Mouse (Mus musculus) embryonic facial prominence, embryonic 13.5 days (tissue): ENCODE data around the gene Cdh5. TPM values are rescaled to one million over a fixed set of nuclear protein-coding genes. Genes with fewer than 3 reads are reported as not detected.
"Not testable (repeated sequence)": the region's sequence is repeated elsewhere in the genome, so short reads cannot be mapped to it uniquely, and the experiment has no call there.

Experiments
- ATAC-seq: fragments of 200-750 bp; cut with Nextera tagmentation; 2 replicates; pipeline ENCODE4 v1.8.0; 2017; ENCODE audit warnings: low read depth; ENCODE audit not compliant: insufficient number of reproducible peaks, insufficient read depth, low FRiP score, low TSS enrichment
- H3K27ac ChIP-seq: fragments of 300-500 bp; sonication (generic); 2 replicates; pipeline ENCODE4 v1.5.1; 2015; ENCODE audit warnings: moderate library complexity, mild to moderate bottlenecking, inconsistent platforms
- H3K27me3 ChIP-seq: fragments of 300-500 bp; sonication (generic); 2 replicates; pipeline ENCODE4 v1.6.1; 2015; ENCODE audit warnings: mild to moderate bottlenecking, inconsistent platforms
- H3K36me3 ChIP-seq: fragments of 300-500 bp; sonication (generic); 2 replicates; pipeline ENCODE4 v1.6.1; 2015; ENCODE audit warnings: mild to moderate bottlenecking, inconsistent platforms
- H3K4me1 ChIP-seq: fragments of 300-500 bp; sonication (generic); 2 replicates; pipeline ENCODE4 v1.6.1; 2015; ENCODE audit warnings: inconsistent platforms
- H3K4me2 ChIP-seq: fragments of 300-500 bp; sonication (generic); 2 replicates; pipeline ENCODE4 v1.6.1; 2015; ENCODE audit warnings: moderate library complexity, mild to moderate bottlenecking, inconsistent platforms
- H3K4me3 ChIP-seq: fragments of 300-500 bp; sonication (generic); 2 replicates; pipeline ENCODE4 v1.5.1; 2015; ENCODE audit warnings: mild to moderate bottlenecking, inconsistent platforms
- H3K9ac ChIP-seq: fragments of 300-500 bp; sonication (generic); 2 replicates; pipeline ENCODE4 v1.6.1; 2015; ENCODE audit warnings: mild to moderate bottlenecking, inconsistent platforms
- H3K9me3 ChIP-seq: fragments of 300-500 bp; sonication (generic); 2 replicates; pipeline ENCODE4 v1.6.1; 2016; ENCODE audit warnings: inconsistent platforms
- WGBS: fragments of 180-500 bp; shearing (Covaris S2); methylation state at CpG from one replicate; pipeline ENCODE4 v1.1.7; 2015; ENCODE audit warnings: mixed read lengths; 5-methylcytosine and 5-hydroxymethylcytosine counted together
- polyA plus RNA-seq: library from polyadenylated mRNA; unstranded; fragments of >200 nt; fragmentation: Nextera tagmentation; extraction: Ambion mirVana; gene quantifications from 2 replicates; pipeline ENCODE4 v1.2.1, GENCODE M21; 2015

Cdh5 gene
- polyA plus RNA-seq = 25.1 and 28.3 TPM in 2 replicates

DNA sequence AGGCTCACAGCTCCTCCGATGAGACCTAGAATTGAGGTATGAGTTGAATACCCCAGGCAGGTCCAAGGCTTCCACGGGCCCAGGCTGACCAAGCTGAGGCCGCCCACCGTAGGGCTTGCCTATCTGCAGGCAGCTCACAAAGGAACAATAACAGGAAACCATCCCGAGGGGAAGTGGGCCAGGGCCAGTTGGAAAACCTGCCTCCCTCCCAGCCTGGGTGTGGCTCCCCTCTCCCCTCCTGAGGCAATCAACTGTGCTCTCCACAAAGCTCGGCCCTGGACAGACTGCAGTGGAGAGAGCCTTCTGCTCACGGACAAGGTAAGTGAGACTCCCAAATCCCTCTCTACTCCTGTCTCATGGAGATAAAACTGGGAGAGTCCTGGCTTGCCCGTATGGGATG is at the start of gene Cdh5:
Cdh5 (plus strand) TSS at position 211 of the 400 bp plus-strand sequence.
- H3K4me1 ChIP-seq = no peaks in the 10 kb centered on the region
- peak within 1 kb of the TSS; percentile 33; the same call in 1 of the 2 replicates for H3K27ac ChIP-seq
- ATAC-seq = no peak
- H3K27me3 ChIP-seq = no peaks in the 10 kb centered on the region
- WGBS = 67% methylated on average over 8 of the region's 8 CpGs
- peak within 1 kb of the TSS; percentile 17 for H3K4me3 ChIP-seq
- H3K36me3 ChIP-seq = no peaks in the 10 kb centered on the region
- no peak within 1 kb of the TSS for H3K4me2 ChIP-seq
- H3K9ac ChIP-seq = 0 out of 2 replicates have a peak within 1 kb of the TSS, but pooled peaks have one; percentile 16
- H3K9me3 ChIP-seq = no peaks in the 10 kb centered on the region

DNA sequence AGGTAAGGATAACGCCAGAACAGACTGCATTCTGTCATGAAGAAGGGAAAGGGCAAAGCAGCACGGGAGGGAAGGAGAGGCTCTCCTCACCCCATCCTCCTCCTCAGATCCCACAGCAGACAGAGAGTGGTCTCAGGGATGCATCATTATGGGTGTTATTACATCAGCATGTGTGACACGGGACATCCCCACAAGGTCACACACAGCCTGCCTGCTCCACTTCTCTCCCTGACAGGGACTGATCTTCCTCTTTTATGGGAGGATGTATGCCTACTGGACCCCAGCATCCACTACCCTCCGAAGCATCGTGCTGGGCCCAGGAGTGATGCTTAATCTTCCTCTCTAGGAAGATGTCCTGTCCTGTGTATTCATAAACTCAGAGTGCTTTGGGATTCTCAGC is 41.5 kb upstream of the Cdh5 start:
- no peak for ATAC-seq

DNA sequence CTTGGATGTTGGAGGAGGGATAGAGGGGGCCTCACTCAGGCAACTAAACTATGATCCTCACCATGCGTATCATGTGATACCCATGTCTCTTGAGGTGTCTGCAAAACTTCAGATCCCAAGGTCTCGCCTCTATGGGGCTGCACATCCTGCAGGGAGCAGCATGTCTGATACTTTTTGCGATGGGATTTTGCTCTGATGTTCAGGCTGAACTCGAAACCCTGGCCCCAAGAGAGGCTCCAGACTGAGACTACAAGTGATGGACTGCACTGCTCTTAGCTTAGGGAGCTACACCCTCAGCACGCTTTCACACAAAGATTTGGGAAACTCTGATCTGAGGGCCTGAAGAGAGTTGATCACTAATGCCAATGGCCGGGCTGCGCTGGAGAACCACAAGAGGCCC is 41.0 kb upstream of the Cdh5 start:
- H3K27ac ChIP-seq = no peak overlapping the region
- no peak overlapping the region for H3K4me3 ChIP-seq
- peaks cover 11% of the 10 kb centered on the region; the same call in 1 of the 2 replicates for H3K4me1 ChIP-seq
- H3K36me3 ChIP-seq = no peaks in the 10 kb centered on the region
- no peak overlapping the region for H3K4me2 ChIP-seq
- no peak overlapping the region for H3K9ac ChIP-seq
- H3K9me3 ChIP-seq = no peaks in the 10 kb centered on the region
- no peak for ATAC-seq
- H3K27me3 ChIP-seq = no peaks in the 10 kb centered on the region
- 85% methylated on average over 7 of the region's 7 CpGs for WGBS

More for the DNA sequence above, 41.5 kb upstream of the Cdh5 start:
- H3K9me3 ChIP-seq = no peaks in the 10 kb centered on the region
- no peaks in the 10 kb centered on the region for H3K27me3 ChIP-seq
- H3K27ac ChIP-seq = no peak overlapping the region
- no peak overlapping the region for H3K4me2 ChIP-seq
- H3K4me1 ChIP-seq = peaks cover 11% of the 10 kb centered on the region; the same call in 1 of the 2 replicates
- 65% methylated on average over 5 of the region's 5 CpGs for WGBS
- H3K4me3 ChIP-seq = no peak overlapping the region
- no peak overlapping the region for H3K9ac ChIP-seq
- no peaks in the 10 kb centered on the region for H3K36me3 ChIP-seq

DNA sequence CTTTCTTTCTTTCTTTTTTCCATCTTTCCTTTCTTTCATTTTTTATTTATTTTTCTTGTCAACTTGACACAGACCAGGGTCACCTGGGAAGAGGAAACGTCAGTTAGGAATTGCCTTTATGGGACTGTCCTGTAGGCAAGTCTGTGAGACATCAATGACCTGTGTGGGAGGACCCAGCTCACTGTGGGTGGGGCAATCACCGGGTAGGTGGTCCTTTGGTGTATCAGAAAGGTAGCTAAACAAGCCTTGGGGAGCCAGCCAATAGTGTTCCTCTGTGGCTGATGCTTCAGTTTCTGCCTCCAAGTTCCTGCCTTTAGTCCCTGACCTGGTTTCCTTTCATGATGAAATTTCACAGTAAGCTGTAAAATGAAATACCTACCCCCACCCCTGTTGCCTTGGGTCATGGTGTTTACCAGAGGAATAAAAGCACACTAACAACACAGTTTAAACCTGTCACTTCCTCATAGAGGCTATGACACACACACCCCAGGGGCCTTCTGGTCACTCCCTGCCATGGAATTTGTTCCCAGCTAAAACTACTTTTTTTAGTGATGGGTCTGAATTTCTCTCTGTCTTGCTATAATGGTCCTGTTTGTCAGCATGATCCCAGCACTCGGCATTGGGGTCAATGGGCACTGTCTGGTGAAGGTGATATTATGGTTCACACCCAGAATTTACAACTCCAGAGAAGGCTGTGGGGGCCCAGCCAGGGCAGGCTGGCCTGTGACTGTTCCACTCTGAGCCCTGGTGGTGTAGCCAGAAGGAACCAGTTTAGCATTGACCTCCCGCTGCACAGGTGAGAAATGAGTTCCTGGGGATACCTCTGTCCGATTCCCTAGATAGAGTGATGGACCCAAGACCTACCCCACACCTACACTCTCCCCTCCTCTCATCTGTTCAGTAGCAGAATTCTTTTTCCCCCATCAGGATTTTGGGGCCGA is 40.1 kb upstream of the Cdh5 start:
- 72% methylated on average over 6 of the region's 6 CpGs for WGBS
- no peak overlapping the region for H3K27ac ChIP-seq
- H3K4me1 ChIP-seq = peaks cover 11% of the 10 kb centered on the region; the same call in 1 of the 2 replicates
- H3K9me3 ChIP-seq = no peaks in the 10 kb centered on the region
- no peak overlapping the region for H3K9ac ChIP-seq
- no peaks in the 10 kb centered on the region for H3K36me3 ChIP-seq
- ATAC-seq = no peak
- H3K27me3 ChIP-seq = no peaks in the 10 kb centered on the region
- no peak overlapping the region for H3K4me2 ChIP-seq
- no peak overlapping the region for H3K4me3 ChIP-seq

DNA sequence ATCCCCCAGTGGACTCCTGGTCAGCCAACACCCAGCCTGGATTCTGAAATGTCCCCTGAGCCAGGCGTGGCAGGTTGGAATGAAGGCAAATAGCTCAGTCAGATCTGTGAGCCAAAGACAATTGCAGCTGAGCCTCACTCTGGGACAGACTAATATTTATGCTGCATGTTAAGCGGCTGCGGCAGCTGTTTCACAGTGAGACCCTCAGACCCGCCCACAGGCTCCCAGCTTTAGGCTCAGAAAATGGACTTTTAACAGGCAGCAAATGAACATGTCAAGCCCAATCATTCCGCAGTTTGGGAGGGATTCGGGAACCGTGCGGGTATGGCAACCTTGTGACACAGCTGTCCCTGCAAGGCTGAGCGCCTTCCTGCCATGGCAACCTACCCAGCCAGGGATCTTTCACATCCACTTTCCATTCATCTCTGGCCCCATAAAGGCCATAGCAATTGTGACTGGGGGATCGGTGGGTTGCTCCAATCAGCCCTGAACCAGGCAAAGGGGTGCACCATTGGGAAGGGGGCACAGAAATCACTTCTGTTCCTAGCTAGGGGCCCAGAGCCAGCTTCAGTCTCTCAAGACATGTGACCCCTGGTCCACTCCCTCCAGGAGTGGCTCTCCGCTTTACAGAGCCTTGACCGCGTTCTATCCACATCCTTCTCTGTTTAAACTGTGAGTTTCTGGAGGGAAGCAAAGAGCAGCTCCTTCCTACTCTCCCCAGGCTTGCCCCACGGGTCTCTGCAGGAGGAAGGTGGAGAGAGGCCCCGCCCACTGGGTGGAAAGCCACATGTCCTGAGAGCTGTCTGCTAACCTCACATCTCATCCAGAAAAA is 39.2 kb upstream of the Cdh5 start:
- no peak overlapping the region for H3K4me2 ChIP-seq
- no peaks in the 10 kb centered on the region for H3K36me3 ChIP-seq
- H3K4me1 ChIP-seq = peaks cover 11% of the 10 kb centered on the region; the same call in 1 of the 2 replicates
- no peaks in the 10 kb centered on the region for H3K9me3 ChIP-seq
- ATAC-seq = peak; percentile 45; the same call in 1 of the 2 replicates
- no peak overlapping the region for H3K4me3 ChIP-seq
- no peak overlapping the region for H3K9ac ChIP-seq
- no peak overlapping the region for H3K27ac ChIP-seq
- no peaks in the 10 kb centered on the region for H3K27me3 ChIP-seq
- 68% methylated on average over 15 of the region's 15 CpGs for WGBS

DNA sequence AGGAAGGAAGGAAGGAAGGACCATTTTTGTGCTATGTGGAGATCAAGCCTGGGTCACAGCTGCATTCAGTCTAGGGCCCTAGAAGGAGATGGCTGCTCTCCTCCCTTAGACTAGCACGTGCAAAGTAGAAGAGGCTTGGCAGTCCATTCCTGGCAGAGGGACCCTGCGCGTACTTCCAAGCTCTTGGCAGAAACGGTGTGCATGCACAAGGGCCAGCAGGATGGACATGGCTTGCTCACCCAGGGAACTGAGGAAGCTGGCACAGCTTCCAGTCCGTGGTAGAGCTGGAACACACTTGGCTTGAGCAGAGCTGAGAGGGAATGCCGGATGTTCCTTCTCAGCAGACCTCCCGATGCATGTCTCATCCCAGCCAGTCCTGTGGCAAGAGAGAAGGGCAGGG is 36.2 kb upstream of the Cdh5 start:
- H3K27me3 ChIP-seq = no peaks in the 10 kb centered on the region
- H3K9me3 ChIP-seq = no peaks in the 10 kb centered on the region
- no peak overlapping the region for H3K27ac ChIP-seq
- 84% methylated on average over 7 of the region's 7 CpGs for WGBS
- no peak overlapping the region for H3K4me2 ChIP-seq
- H3K9ac ChIP-seq = no peak overlapping the region
- no peak overlapping the region for H3K4me3 ChIP-seq
- no peak for ATAC-seq
- peaks cover 16% of the 10 kb centered on the region for H3K4me1 ChIP-seq
- no peaks in the 10 kb centered on the region for H3K36me3 ChIP-seq

DNA sequence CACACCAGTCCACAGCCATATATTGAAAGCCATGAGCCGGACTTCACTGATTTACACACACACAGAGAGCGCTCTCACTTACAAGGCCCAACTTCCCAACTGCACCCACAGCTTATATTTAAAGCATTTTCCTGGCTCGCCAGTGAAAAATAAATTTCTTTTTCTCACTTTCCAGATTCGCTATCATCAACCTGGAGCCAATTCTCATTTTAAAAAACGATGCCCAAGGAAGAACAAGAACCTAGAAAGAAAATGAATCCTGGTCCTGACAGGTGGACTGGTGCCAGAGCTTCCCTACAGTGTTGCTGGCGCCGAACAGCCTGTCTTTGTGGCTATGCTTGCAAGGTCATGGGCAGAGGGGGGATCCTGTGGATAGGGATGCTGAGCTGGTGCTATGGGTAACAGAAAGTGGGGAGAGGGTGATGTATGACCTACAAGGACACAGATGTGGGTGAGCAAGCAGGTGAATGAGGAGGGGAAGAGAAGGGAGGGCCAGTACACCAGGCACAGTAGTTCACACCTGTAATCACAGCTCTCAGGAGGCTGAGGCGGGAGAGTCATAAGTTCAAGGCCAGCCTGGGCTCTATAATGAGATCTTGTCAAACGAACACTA is 35.4 kb upstream of the Cdh5 start:
- no peaks in the 10 kb centered on the region for H3K36me3 ChIP-seq
- no peaks in the 10 kb centered on the region for H3K27me3 ChIP-seq
- no peak overlapping the region for H3K27ac ChIP-seq
- H3K9ac ChIP-seq = no peak overlapping the region
- WGBS = 88% methylated on average over 9 of the region's 9 CpGs
- ATAC-seq = no peak
- no peak overlapping the region for H3K4me3 ChIP-seq
- H3K4me1 ChIP-seq = peaks cover 18% of the 10 kb centered on the region
- H3K4me2 ChIP-seq = no peak overlapping the region
- H3K9me3 ChIP-seq = no peaks in the 10 kb centered on the region

DNA sequence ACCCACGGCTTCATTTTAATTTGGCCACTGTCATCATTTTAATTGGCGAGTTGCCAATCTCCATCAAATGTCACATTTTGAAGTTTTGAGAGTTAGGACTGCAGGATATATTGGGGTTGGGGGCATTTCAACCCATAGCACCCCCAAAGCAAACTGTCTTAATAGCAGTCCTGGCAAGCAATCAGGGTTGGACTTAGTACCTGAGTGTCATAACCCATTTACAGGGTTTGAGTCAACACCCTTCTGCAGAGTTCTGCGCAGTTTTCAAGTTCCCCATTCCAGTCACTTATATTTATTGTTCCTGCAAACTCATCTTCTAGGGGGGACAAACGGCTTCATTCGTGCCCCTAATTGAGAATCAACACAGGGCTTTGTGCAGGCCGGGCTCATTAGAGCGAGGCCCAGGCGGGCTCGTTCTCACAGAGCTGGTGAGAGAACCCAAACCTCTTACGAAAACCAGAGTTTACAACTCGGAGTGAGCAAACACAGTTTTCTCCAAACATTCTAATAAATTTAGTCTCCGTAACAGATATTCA is 34.0 kb upstream of the Cdh5 start:
- Histone ChIP-seq H3K4me3 (no peak overlapping the region), H3K4me1 (peaks cover 9% of the 10 kb centered on the region), H3K27me3 (no peaks in the 10 kb centered on the region), H3K4me2 (no peak overlapping the region), H3K36me3 (no peaks in the 10 kb centered on the region), H3K27ac (no peak overlapping the region), H3K9me3 (no peaks in the 10 kb centered on the region), H3K9ac (no peak overlapping the region)
- 79% methylated on average over 12 of the region's 12 CpGs for WGBS
- ATAC-seq = no peak

DNA sequence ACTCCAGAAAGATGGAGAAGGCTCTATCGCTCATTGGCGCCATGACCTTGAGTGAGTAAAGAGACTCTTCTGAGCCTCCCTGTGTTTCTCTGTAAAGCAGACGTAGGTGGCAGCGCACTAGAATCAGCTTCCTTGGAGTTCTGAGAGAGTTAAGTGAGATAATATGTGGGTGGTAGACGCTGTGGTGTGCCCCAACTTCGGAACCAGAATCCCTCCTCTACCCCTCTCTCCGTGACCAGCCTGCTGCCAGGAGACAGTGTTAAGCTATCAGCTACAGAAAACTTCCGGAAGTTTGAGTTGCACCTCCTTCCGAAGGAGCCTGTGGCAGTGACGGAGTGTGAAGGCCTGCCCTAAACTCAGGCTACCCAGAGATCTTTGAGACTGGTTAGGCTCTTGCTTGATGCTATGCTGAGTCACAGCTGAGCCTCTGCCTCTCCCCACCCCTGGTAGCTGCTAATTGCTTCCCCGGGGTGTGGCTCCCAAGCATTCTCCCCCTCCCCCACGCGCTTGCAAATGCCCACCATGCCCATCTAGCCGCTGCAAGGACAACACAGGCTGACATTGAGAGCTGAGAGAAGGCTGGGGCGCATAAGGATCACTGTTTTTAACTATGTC is 32.9 kb upstream of the Cdh5 start:
- Histone ChIP-seq H3K9me3 (no peaks in the 10 kb centered on the region), H3K27me3 (no peaks in the 10 kb centered on the region), H3K27ac (no peak overlapping the region), H3K4me1 (peaks cover 6% of the 10 kb centered on the region), H3K4me2 (no peak overlapping the region), H3K4me3 (no peak overlapping the region), H3K36me3 (no peaks in the 10 kb centered on the region), H3K9ac (no peak overlapping the region)
- 81% methylated on average over 15 of the region's 15 CpGs for WGBS
- no peak for ATAC-seq

DNA sequence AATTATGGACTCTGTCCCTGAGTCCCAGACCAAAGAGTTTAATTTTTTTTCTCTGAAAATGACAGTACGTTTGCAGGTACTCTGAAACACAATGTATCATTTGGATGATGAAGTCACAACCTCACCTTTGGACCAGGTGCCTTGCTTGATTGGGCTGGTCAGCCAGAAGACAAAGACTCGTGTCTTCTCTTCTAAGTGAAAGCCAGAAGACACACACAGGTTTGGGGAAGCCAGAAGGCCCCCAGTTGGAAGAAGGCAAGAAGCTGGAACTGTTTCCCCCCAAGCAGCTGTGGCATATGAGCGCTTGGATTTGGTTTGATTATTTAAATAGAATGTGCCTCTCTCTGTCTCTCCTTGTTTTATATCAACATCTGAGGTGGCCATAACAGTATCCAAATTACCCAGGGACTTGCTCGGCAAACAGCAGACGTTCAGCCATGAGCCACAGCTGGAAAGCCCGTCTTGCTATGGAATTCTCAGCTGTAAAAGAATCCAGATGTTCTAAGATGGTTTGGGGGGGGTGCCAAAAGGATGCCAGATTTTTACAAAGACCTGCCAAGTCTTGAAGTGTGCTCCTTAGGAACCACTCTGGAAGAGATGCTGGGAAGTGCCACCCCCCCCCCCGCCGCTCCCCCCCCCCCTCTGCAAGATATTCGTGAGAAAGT is 31.1 kb upstream of the Cdh5 start:
- 55% methylated on average over 9 of the region's 9 CpGs for WGBS
- ATAC-seq = not testable (repeated sequence)

More for the DNA sequence above, 31.1 kb upstream of the Cdh5 start:
- not testable (repeated sequence) for H3K9ac ChIP-seq, H3K4me1 ChIP-seq, H3K4me2 ChIP-seq, H3K36me3 ChIP-seq, H3K9me3 ChIP-seq, H3K4me3 ChIP-seq, H3K27me3 ChIP-seq
- peak overlapping the region; percentile 48; the same call in 1 of the 2 replicates for H3K27ac ChIP-seq
